Mouse (Mus musculus): ENCODE measurements around the gene Slit1.

Slit1 gene

GRCm38 (mm10) chr19:41600647-41601046 lies 142.8 kb downstream of the Slit1 start:
- no peak for DNase-seq (ENCODE audit: low read depth, low spot score)

- DNase-seq (ENCODE audit: low read depth, low spot score) = peak; percentile 90
These were observed 146.1 kb downstream of the Slit1 start for GRCm38 (mm10) chr19:41597170-41597894.

GRCm38 (mm10) chr19:41591808-41592207 lies 151.7 kb downstream of the Slit1 start:
- DNase-seq (ENCODE audit: low read depth, low spot score) = peak; percentile 60

GRCm38 (mm10) chr19:41589681-41590080 lies 153.8 kb downstream of the Slit1 start:
- no peak for DNase-seq (ENCODE audit: low read depth, low spot score)

- no peak for DNase-seq (ENCODE audit: low read depth, low spot score)
These were observed 154.4 kb downstream of the Slit1 start for GRCm38 (mm10) chr19:41589026-41589425.

GRCm38 (mm10) chr19:41587431-41588222 lies 155.8 kb downstream of the Slit1 start:
- DNase-seq (ENCODE audit: low read depth, low spot score) = no peak

GRCm38 (mm10) chr19:41586752-41587151 lies 156.7 kb downstream of the Slit1 start:
- no peak for DNase-seq (ENCODE audit: low read depth, low spot score)

- DNase-seq (ENCODE audit: low read depth, low spot score) = no peak
These were observed 160.4 kb downstream of the Slit1 start for GRCm38 (mm10) chr19:41582918-41583514.

- no peak for DNase-seq (ENCODE audit: low read depth, low spot score)
These were observed 161.6 kb downstream of the Slit1 start, which contains the start of gene Gm340 for GRCm38 (mm10) chr19:41581706-41582420. TSS of gene Gm340 (plus strand) at chr19:41582370.

GRCm38 (mm10) chr19:41579311-41579920 lies 164.0 kb downstream of the Slit1 start:
- DNase-seq (ENCODE audit: low read depth, low spot score) = peak; percentile 72

GRCm38 (mm10) chr19:41577576-41577975 lies 165.9 kb downstream of the Slit1 start:
- DNase-seq (ENCODE audit: low read depth, low spot score) = no peak

GRCm38 (mm10) chr19:41573700-41574099 lies 169.8 kb downstream of the Slit1 start:
- DNase-seq (ENCODE audit: low read depth, low spot score) = no peak

GRCm38 (mm10) chr19:41568791-41569190 lies 174.7 kb downstream of the Slit1 start:
- DNase-seq (ENCODE audit: low read depth, low spot score) = no peak

GRCm38 (mm10) chr19:41560856-41561255 lies 182.6 kb downstream of the Slit1 start:
- DNase-seq (ENCODE audit: low read depth, low spot score) = no peak

GRCm38 (mm10) chr19:41558891-41559486 lies 184.5 kb downstream of the Slit1 start:
- no peak for DNase-seq (ENCODE audit: low read depth, low spot score)

- DNase-seq (ENCODE audit: low read depth, low spot score) = no peak
These were observed 186.0 kb downstream of the Slit1 start for GRCm38 (mm10) chr19:41557491-41557890.

- no peak for DNase-seq (ENCODE audit: low read depth, low spot score)
These were observed 186.5 kb downstream of the Slit1 start for GRCm38 (mm10) chr19:41556981-41557380.
